Mouse (Mus musculus) forebrain, embryonic 12.5 days (tissue): ENCODE measurements at regions not wholly inside any gene's neighbourhood (a gene's known extent, or its start where the extent isn't known, plus 50 kb on each side); places are given as distances from the start of the nearest gene placed in this dataset.

Experiments
- ATAC-seq: fragments of 200-750 bp; cut with Nextera tagmentation; 2 replicates; pipeline ENCODE4 v1.8.0; 2017; ENCODE audit warnings: moderate TSS enrichment; ENCODE audit not compliant: low FRiP score
- H3K27ac ChIP-seq: fragments of 300-500 bp; sonication (generic); 2 replicates; pipeline ENCODE4 v1.5.1; 2016; ENCODE audit warnings: mild to moderate bottlenecking
- H3K27me3 ChIP-seq: fragments of 300-500 bp; sonication (generic); 2 replicates; pipeline ENCODE4 v1.6.1; 2016; ENCODE audit warnings: mild to moderate bottlenecking
- H3K36me3 ChIP-seq: fragments of 300-500 bp; sonication (generic); replicated peaks from 2 replicates; pipeline ENCODE4 v1.6.1; 2016; ENCODE audit warnings: mild to moderate bottlenecking
- H3K4me1 ChIP-seq: fragments of 300-500 bp; sonication (generic); 2 replicates; pipeline ENCODE4 v1.6.1; 2016
- H3K4me2 ChIP-seq: fragments of 300-500 bp; sonication (generic); 2 replicates; pipeline ENCODE4 v1.6.1; 2016; ENCODE audit warnings: mild to moderate bottlenecking, moderate library complexity
- H3K4me3 ChIP-seq: fragments of 300-500 bp; sonication (generic); replicated peaks from 2 replicates; pipeline ENCODE4 v1.5.1; 2016; ENCODE audit warnings: mild to moderate bottlenecking
- H3K9ac ChIP-seq: fragments of 300-500 bp; sonication (generic); 2 replicates; pipeline ENCODE4 v1.6.1; 2016; ENCODE audit warnings: mild to moderate bottlenecking
- H3K9me3 ChIP-seq: fragments of 300-500 bp; sonication (generic); 2 replicates; pipeline ENCODE4 v1.6.1; 2016
- WGBS: fragments of 180-500 bp; shearing (Covaris S2); methylation state at CpG from one replicate; pipeline ENCODE4 v1.1.7; 2016; 5-methylcytosine and 5-hydroxymethylcytosine counted together

DNA sequence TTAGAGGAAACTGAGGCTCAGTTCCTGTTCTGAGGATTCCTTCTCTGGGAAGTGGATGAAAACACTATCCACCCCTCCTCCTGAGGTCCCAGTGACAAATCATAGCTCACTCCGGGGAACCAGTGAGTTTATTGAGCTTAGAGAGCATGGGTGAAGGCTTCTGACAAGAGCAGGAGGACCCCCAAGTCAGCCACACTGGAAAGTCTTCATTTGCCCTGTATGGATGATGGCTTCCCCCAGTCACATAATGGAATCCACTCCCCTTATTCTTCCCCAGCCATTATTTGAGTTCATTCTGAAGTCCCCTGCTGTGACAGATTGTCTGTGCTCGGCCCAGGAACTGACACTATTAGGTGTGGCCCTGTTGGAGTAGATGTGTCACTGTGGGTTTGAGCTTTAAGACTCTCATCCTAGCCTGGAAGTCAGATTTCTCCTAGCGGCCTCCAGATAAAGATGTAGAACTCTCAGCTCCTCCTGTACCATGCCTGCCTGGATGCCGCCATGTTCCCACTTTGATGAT, 141.3 kb downstream of the Chst1 start:
- Histone ChIP-seq H3K4me2 (no peak overlapping the region), H3K4me3 (no peak overlapping the region), H3K9ac (no peak overlapping the region), H3K27ac (no peak overlapping the region), H3K4me1 (peaks cover 26% of the 10 kb centered on the region), H3K36me3 (no peaks in the 10 kb centered on the region), H3K9me3 (no peaks in the 10 kb centered on the region), H3K27me3 (no peaks in the 10 kb centered on the region)
- 74% methylated on average over 4 of the region's 4 CpGs for WGBS
- ATAC-seq, result no peak

DNA sequence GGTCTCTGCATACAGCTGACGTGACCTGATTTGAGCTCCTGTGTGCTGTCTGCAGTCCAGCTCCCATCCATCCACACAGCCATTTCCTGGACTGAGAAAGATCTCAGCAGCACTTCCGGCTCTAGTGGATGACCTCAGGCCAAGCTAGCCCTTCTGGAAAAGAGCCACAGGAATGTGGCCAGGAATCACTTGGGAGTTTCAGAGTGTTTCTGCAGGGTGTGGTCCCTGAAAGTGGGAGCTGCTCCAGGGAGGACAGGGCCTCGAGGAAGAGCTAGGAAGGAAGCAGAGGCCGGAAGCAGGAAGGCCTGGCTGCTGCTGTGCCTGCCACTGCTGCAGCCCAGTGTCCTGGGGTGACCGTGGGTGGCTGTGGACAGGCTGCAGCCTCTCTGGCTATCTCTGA, 142.5 kb downstream of the Chst1 start:
- Histone ChIP-seq H3K4me2 (no peak overlapping the region), H3K4me3 (no peak overlapping the region), H3K36me3 (no peaks in the 10 kb centered on the region), H3K27ac (no peak overlapping the region), H3K27me3 (no peaks in the 10 kb centered on the region), H3K4me1 (peaks cover 26% of the 10 kb centered on the region), H3K9me3 (no peaks in the 10 kb centered on the region), H3K9ac (no peak overlapping the region)
- WGBS, result 82% methylated on average over 5 of the region's 5 CpGs
- no peak for ATAC-seq

DNA sequence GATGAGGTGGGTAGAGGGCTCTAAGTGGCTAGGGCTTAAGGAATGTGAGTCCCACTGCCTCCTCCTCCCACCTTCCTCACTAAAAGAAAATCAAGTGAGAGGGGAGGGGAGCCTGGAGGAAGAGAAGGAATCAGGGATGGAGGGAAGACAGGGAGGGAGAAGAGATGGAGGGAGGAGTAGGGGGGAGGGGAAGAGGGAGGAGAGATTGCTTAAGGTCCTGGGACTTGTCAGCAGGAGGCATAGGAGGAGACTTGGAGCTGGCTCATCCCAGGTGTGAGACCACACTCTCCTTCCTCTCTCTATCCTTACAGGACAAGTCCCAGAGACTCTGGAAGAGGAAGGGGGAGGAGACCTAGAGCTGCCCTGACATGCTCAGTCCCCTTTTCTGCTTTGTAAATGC, 143.2 kb downstream of the Chst1 start:
- no peaks in the 10 kb centered on the region for H3K27me3 ChIP-seq
- H3K9ac ChIP-seq, result no peak overlapping the region
- no peak overlapping the region for H3K4me2 ChIP-seq
- no peak for ATAC-seq
- H3K9me3 ChIP-seq, result no peaks in the 10 kb centered on the region
- H3K27ac ChIP-seq, result no peak overlapping the region
- H3K4me1 ChIP-seq, result peaks cover 21% of the 10 kb centered on the region
- no peaks in the 10 kb centered on the region for H3K36me3 ChIP-seq
- H3K4me3 ChIP-seq, result no peak overlapping the region

DNA sequence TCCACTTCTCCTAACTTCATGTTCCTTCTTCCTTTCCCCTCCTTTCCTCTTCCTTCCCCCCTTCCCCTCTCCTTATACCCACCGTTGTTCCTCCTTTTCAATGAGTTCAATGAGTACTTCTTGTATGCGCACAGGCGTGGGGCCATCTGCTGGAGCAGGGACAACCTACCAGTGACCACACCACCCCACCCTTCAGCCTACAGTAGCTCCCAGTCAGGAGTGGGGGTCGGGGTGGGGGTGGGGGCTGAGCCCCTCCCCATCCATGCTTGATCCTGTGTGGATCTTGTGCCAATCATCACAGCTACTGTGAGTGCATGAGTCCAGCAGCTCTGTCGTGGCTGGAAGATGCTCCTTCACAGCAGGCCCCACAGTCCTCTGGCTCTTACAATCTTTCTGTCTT, 143.6 kb downstream of the Chst1 start:
- no peaks in the 10 kb centered on the region for H3K36me3 ChIP-seq
- H3K27ac ChIP-seq, result no peak overlapping the region
- H3K9me3 ChIP-seq, result no peaks in the 10 kb centered on the region
- H3K4me2 ChIP-seq, result no peak overlapping the region
- whole genome bisulfite sequencing, result 38% methylated on average over 5 of the region's 5 CpGs
- H3K4me3 ChIP-seq, result no peak overlapping the region
- ATAC-seq, result no peak
- no peaks in the 10 kb centered on the region for H3K27me3 ChIP-seq
- no peak overlapping the region for H3K9ac ChIP-seq
- peaks cover 16% of the 10 kb centered on the region for H3K4me1 ChIP-seq

DNA sequence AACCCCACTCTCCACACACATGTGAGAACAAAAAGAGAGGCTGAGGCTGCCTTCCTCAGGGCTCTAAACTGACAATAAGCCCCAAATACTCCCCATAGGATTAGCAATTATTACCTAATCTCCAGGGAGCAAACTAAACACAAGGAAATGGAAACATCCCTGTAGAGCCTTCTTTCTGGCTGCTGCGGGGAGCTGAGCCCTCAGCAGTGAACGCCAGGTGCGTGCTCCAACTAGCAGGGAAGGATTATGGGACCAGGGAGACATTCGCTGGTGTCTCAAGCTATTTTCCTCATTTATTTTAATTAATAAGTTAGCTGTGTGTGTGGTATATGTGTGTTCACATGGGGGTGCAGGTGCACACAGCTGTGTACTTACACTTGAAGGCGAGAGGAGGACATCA, 144.4 kb downstream of the Chst1 start:
- Histone ChIP-seq H3K4me3 (no peak overlapping the region), H3K36me3 (no peaks in the 10 kb centered on the region), H3K9me3 (no peaks in the 10 kb centered on the region), H3K4me2 (no peak overlapping the region), H3K27me3 (no peaks in the 10 kb centered on the region), H3K4me1 (peaks cover 15% of the 10 kb centered on the region), H3K27ac (no peak overlapping the region), H3K9ac (no peak overlapping the region)
- no peak for ATAC-seq
- 37% methylated on average over 5 of the region's 5 CpGs for WGBS

DNA sequence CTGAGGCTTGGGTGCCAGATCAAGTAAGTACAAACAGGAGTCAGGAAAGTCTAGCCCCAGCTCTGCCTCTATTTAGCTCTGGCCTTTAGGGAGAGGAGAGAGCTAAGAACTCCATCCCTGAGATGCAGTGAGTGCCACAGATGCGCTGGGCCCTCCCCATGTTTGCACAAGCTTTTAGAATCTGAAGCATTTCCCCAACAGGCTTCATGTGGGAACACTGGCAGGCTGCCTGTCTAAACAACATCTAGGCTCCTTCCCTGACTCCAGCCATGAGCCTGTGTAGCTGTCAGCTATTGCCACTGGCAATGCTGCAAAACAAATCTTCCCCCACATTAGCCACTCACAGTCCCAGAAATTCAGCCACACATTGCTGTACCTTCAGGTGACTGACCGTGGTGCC, 147.9 kb downstream of the Chst1 start:
- H3K9me3 ChIP-seq, result no peaks in the 10 kb centered on the region
- no peaks in the 10 kb centered on the region for H3K36me3 ChIP-seq
- H3K27ac ChIP-seq, result no peak overlapping the region
- no peaks in the 10 kb centered on the region; the same call in 1 of the 2 replicates for H3K27me3 ChIP-seq
- no peak for ATAC-seq
- 89% methylated on average over 2 of the region's 2 CpGs for WGBS
- H3K4me2 ChIP-seq, result no peak overlapping the region
- no peak overlapping the region for H3K9ac ChIP-seq
- H3K4me3 ChIP-seq, result no peak overlapping the region
- peaks cover 15% of the 10 kb centered on the region for H3K4me1 ChIP-seq

DNA sequence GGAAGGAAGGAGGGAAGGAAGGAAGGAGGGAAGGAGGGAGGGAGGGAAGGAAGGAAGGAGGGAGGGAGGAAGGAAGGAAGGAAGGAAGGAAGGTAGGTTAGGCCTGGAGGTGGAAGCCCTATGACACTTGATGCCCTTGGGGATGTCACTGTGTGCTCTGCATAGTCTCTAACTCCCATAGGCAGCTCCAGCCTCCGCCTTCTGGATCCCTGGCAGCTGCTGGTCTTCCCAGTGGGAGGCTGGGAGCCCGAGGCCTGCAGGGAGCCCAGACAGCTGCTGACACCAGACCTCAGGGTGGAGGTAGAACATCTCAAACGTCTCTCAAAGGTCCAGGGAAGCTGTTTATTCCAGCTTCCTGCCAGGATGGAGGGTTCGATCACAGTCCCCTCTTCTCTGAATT, 150.6 kb downstream of the Chst1 start:
- H3K36me3 ChIP-seq, result no peaks in the 10 kb centered on the region
- no peak overlapping the region for H3K9ac ChIP-seq
- no peak overlapping the region for H3K4me3 ChIP-seq
- no peak for ATAC-seq
- H3K27ac ChIP-seq, result no peak overlapping the region
- H3K27me3 ChIP-seq, result no peaks in the 10 kb centered on the region; the same call in 1 of the 2 replicates
- no peaks in the 10 kb centered on the region; the same call in 1 of the 2 replicates for H3K4me1 ChIP-seq
- no peak overlapping the region for H3K4me2 ChIP-seq
- WGBS, result 48% methylated on average over 4 of the region's 4 CpGs
- no peaks in the 10 kb centered on the region for H3K9me3 ChIP-seq

DNA sequence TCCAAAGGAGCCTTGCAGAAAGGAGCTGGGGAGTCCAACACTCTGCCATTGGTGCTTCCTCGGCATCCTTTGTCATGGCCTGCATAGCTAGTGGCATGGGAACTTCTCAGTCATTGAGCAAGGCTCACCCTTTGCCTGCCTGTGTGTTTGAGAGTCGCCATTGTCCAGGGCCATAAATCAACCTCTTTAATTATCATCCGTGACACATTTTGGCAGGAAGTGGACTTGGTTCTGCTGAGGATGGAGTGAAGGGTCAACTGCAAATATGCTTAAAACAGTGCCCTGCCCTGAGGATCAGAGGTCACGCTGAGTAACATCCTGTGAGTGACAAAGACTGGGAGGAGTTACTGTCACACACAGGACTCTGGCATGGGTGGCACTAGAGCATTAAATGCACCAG, 151.2 kb downstream of the Chst1 start:
- Histone ChIP-seq H3K27ac (no peak overlapping the region), H3K4me2 (no peak overlapping the region), H3K4me3 (no peak overlapping the region), H3K27me3 (no peaks in the 10 kb centered on the region; the same call in 1 of the 2 replicates), H3K9ac (no peak overlapping the region), H3K9me3 (no peaks in the 10 kb centered on the region), H3K4me1 (no peaks in the 10 kb centered on the region; the same call in 1 of the 2 replicates), H3K36me3 (no peaks in the 10 kb centered on the region)
- no peak for ATAC-seq
- 55% methylated on average over 4 of the region's 4 CpGs for WGBS

DNA sequence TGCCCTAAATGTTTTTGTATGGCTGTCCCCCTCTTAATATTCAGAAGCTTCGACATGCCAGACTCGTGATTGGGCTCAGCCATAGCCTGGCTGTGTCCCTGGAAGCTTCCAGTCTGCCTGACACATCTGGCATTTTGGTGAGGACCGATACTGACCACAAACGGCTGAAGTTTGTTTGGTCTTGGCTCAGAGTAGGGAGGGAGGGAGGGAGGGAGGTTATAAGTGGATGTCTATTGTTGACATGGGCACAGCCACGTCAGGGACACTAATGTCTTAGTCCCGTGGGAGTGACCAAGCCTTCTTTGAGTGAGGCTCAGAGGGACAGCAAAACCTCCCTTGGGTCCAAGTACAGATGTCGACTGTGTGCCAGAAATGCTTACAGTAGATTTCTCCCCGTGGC, 151.7 kb downstream of the Chst1 start:
- no peak for ATAC-seq
- no peak overlapping the region for H3K9ac ChIP-seq
- no peak overlapping the region for H3K27ac ChIP-seq
- WGBS, result 63% methylated on average over 8 of the region's 8 CpGs
- no peaks in the 10 kb centered on the region for H3K9me3 ChIP-seq
- no peaks in the 10 kb centered on the region; the same call in 1 of the 2 replicates for H3K4me1 ChIP-seq
- H3K4me3 ChIP-seq, result no peak overlapping the region
- H3K27me3 ChIP-seq, result no peaks in the 10 kb centered on the region; the same call in 1 of the 2 replicates
- no peak overlapping the region for H3K4me2 ChIP-seq
- no peaks in the 10 kb centered on the region for H3K36me3 ChIP-seq

DNA sequence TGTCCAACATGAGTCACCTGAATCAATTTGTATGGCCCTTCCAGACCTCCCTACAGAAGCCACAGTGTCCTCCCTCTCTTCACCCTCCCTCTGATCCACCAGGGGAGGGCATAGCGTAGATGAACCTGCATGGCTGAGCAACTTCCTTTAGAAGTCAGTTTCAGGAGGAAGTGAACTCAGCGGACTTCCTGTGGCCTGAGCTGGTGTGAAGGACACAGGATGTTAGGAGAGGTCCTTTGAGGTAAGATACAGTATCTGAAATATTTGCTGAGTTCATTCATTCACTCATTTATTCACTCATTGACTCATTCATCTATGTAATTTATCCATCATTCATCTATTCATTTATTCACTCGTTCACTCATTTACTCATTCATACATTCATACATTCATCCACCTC, 152.6 kb downstream of the Chst1 start:
- Histone ChIP-seq H3K27me3 (no peaks in the 10 kb centered on the region; the same call in 1 of the 2 replicates), H3K4me1 (no peaks in the 10 kb centered on the region; the same call in 1 of the 2 replicates), H3K9ac (no peak overlapping the region), H3K9me3 (no peaks in the 10 kb centered on the region), H3K4me2 (no peak overlapping the region), H3K4me3 (no peak overlapping the region), H3K27ac (no peak overlapping the region), H3K36me3 (no peaks in the 10 kb centered on the region)
- ATAC-seq, result no peak
- 86% methylated on average over 3 of the region's 3 CpGs for WGBS

DNA sequence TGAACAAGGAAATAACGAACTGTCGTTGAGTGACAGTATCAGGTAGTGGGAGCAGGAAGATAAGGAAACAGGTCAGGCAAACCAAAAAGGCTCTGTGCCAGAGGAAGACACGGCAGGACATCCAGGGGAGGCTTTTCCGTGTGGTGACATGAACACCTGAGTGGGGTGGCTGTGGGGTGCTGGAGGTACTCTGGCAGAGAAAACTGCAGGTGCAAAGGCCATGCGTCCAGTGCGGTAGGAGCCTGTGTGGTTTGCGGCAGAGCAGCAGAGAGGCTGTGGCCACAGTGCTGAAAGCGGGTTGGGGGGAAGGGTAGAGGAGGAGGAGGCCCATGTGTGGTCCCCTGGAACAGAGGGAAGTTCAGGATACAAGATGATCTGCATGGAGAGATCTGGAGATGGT, 153.3 kb downstream of the Chst1 start:
- H3K27ac ChIP-seq, result no peak overlapping the region
- ATAC-seq, result no peak
- no peak overlapping the region for H3K9ac ChIP-seq
- 86% methylated on average over 8 of the region's 8 CpGs for WGBS
- no peak overlapping the region for H3K4me3 ChIP-seq
- H3K9me3 ChIP-seq, result no peaks in the 10 kb centered on the region
- H3K4me1 ChIP-seq, result no peaks in the 10 kb centered on the region; the same call in 1 of the 2 replicates
- no peaks in the 10 kb centered on the region for H3K36me3 ChIP-seq
- no peaks in the 10 kb centered on the region; the same call in 1 of the 2 replicates for H3K27me3 ChIP-seq
- no peak overlapping the region for H3K4me2 ChIP-seq

DNA sequence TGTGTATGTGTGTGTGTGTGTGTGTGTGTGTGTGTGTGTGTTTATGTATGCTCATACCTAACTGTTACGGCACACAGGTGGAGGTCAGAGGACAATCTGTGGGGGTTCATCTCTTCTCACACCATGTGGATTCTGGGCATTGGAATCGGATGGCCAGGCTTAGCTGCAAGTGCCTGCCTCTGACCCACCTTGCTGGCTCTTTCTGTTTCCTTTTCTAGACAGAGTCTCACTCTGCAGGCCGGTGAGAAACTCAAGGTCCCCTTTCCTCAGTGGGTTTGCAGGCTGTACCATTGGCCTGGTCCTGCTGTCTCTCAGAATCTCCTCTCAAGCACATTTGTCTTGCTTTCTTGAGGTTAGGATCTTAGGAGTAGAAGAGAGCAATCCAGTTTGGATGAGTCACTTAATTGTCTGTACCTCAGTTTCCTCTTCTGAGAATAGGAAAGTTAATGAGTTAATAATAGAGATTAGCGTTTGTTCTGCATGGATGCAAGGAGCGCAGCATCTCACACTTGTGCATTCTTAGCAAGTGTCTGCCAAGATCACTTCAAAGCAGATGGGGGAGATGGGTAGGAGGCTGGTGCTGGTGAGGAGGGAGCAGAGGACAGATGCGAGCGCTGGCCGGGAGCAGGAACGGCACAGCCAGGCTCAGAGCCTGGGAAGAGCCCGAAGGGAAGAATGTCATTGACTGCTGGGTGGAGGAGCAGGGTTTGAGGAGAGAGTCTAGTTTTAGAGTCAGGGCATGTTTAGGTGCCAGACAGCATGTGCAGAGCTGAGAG, 155.2 kb downstream of the Chst1 start:
- H3K36me3 ChIP-seq, result no peaks in the 10 kb centered on the region
- H3K4me3 ChIP-seq, result no peak overlapping the region
- no peaks in the 10 kb centered on the region for H3K9me3 ChIP-seq
- H3K27me3 ChIP-seq, result no peaks in the 10 kb centered on the region; the same call in 1 of the 2 replicates
- ATAC-seq, result no peak
- H3K27ac ChIP-seq, result no peak overlapping the region
- no peak overlapping the region for H3K9ac ChIP-seq
- WGBS, result 67% methylated on average over 10 of the region's 10 CpGs
- no peak overlapping the region for H3K4me2 ChIP-seq
- H3K4me1 ChIP-seq, result no peaks in the 10 kb centered on the region; the same call in 1 of the 2 replicates

DNA sequence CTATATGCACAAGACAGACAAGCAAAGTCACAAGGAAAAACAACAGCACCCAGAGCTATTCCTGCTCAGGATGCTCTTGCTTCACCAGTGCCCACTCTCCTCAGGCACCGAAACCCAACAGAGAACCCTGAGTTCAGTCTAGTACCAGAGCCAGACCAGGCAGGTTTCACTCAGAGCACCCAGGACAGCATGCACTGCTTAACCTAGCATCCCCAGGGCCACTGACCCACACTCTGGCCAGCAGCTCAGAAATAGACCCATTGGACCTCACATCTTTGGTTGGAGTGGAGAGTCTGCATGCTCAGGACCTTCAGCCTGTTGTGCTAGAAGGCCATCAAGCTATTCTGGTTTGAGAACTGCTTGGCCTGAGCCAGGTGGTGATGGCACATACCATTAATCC, 157.0 kb downstream of the Chst1 start:
- Histone ChIP-seq H3K9ac (no peak overlapping the region), H3K27me3 (no peaks in the 10 kb centered on the region), H3K9me3 (no peaks in the 10 kb centered on the region), H3K27ac (no peak overlapping the region), H3K4me1 (no peaks in the 10 kb centered on the region), H3K4me2 (no peak overlapping the region), H3K36me3 (no peaks in the 10 kb centered on the region), H3K4me3 (no peak overlapping the region)
- ATAC-seq, result no peak
- WGBS, result 96% methylated on average over 1 of the region's 1 CpGs
